Mouse (Mus musculus) stomach, postnatal 0 days (tissue): ENCODE data around the gene Usp43.

Source experiments
- CTCF ChIP-seq: IDR thresholded peaks from 2 replicates; pipeline ENCODE4 v1.5.1; 2016; ENCODE audit warnings: antibody characterized with exemption, low read depth, mild to moderate bottlenecking, moderate library complexity
- EP300 ChIP-seq: optimal IDR thresholded peaks from 2 replicates; pipeline ENCODE3; 2016; ENCODE audit warnings: antibody characterized with exemption

GRCm38 (mm10) chr11:67953604-67954003 is 31.7 kb upstream of the Usp43 start:
- TF ChIP-seq CTCF (no peak), EP300 (no peak)
